Mouse (Mus musculus) thymus, postnatal 25 days (tissue): ENCODE results near the gene Fcamr.

Experiments
- DNase-seq: peaks from one replicate; pipeline ENCODE4 v3.0.0; 2022

Fcamr gene

GRCm38 (mm10) chr1:130802976-130803375, 2.3 kb downstream of the Fcamr start:
- DNase-seq = no peak

- DNase-seq = no peak
Measured at GRCm38 (mm10) chr1:130804279-130804678, 3.6 kb downstream of the Fcamr start.

- no peak for DNase-seq
Measured at GRCm38 (mm10) chr1:130810906-130811305, 10.2 kb downstream of the Fcamr start.

GRCm38 (mm10) chr1:130811316-130811715, 10.6 kb downstream of the Fcamr start:
- DNase-seq = no peak

- no peak for DNase-seq
Measured at GRCm38 (mm10) chr1:130819737-130820136, 19.0 kb downstream of the Fcamr start.

- DNase-seq = no peak
Measured at GRCm38 (mm10) chr1:130820316-130821148, 19.8 kb downstream of the Fcamr start.

- no peak for DNase-seq
Measured at GRCm38 (mm10) chr1:130821149-130821471, 20.4 kb downstream of the Fcamr start.

GRCm38 (mm10) chr1:130821911-130822625, 21.4 kb downstream of the Fcamr start:
- no peak for DNase-seq

- no peak for DNase-seq
Measured at GRCm38 (mm10) chr1:130826448-130826847, 25.7 kb downstream of the Fcamr start, which contains the start of gene Pigr. Gene Pigr, plus strand, starts transcription at chr1:130826684.

- DNase-seq = no peak
Measured at GRCm38 (mm10) chr1:130828656-130829055, 28.0 kb downstream of the Fcamr start.

GRCm38 (mm10) chr1:130829906-130830830, 29.5 kb downstream of the Fcamr start:
- DNase-seq = no peak

- no peak for DNase-seq
Measured at GRCm38 (mm10) chr1:130832230-130833149, 31.8 kb downstream of the Fcamr start.

- DNase-seq = no peak
Measured at GRCm38 (mm10) chr1:130835161-130835936, 34.6 kb downstream of the Fcamr start.

- DNase-seq = peak; percentile 66
Measured at GRCm38 (mm10) chr1:130838288-130838687, 37.6 kb downstream of the Fcamr start.

GRCm38 (mm10) chr1:130840599-130841379, 40.1 kb downstream of the Fcamr start:
- no peak for DNase-seq

- DNase-seq = no peak
Measured at GRCm38 (mm10) chr1:130841621-130842020, 40.9 kb downstream of the Fcamr start.

- DNase-seq = no peak
Measured at GRCm38 (mm10) chr1:130844516-130844915, 43.8 kb downstream of the Fcamr start.

- no peak for DNase-seq
Measured at GRCm38 (mm10) chr1:130849530-130850214, 49.0 kb downstream of the Fcamr start.

GRCm38 (mm10) chr1:130850405-130850804, 49.7 kb downstream of the Fcamr start:
- DNase-seq = no peak

GRCm38 (mm10) chr1:130854819-130855218, 54.1 kb downstream of the Fcamr start:
- no peak for DNase-seq
